Mouse (Mus musculus) lung, adult 18-20 months (tissue): Measurements from ENCODE around the gene Camp.
"Not testable (repeated sequence)": the region's sequence is repeated elsewhere in the genome, so short reads cannot be mapped to it uniquely, and the experiment has no call there.

Experiments
- DNase-seq, 2 experiments: peaks; one replicate each; pipeline ENCODE4 v3.0.0; 2022; ENCODE audit warnings: mixed read lengths in 2 of 2

Camp gene

DNA sequence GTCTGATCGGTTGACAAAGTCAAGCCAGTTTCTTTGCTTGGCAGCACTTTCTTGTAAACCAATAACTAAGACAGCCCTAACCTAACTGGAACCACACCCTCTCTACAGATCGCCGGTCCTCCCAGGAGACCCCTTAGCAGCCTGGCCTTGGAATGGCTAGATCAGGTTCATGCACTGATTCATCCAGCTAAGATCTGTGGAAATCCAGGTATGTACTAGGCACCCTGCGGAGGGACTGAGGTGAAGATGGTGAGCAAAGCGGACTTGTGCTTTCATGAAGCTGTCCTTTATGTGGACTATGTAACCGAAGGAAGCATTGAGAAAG lies 16.4 kb downstream of the Camp start:
- DNase-seq, result peak in 1 of 2 experiments; percentile 3

DNA sequence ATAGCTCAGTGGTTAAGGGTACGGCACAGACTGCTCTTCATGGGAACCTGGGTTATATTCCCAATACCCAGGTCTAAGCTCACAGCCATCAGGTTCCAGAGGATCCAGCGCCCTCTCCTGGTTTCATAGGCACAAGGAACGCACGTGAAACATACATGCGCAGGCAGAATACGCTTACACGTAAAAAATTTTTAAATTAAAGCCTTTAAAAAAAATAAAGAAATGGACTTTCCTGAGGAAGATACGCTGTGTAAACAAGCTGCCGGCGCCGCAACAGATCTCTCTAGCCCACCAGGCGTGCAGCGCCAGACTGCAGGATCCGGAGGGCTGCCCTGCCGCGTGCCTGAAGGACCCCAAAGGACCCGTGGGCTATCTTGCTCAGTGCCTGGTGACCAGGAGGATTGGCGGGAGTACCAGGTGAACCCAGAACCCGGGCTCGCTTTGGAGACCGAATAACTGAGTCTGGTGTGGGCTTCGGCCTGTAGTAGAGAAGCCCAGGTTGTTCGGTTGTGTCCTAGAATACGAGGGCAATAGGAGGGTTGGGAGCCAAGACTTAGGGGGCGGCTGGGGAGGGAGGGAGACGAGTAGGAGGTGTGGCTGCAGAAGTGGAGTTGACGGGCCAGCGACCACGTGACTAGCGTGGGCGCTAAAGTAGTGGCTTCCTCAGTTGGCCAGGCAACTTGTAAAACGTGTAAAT lies 16.9 kb downstream of the Camp start, which contains the start of gene Nme6:
Gene Nme6, plus strand, starts transcription at position 359 of the 697 bp plus-strand sequence.
- DNase-seq, result peak; percentile 80 to 84

DNA sequence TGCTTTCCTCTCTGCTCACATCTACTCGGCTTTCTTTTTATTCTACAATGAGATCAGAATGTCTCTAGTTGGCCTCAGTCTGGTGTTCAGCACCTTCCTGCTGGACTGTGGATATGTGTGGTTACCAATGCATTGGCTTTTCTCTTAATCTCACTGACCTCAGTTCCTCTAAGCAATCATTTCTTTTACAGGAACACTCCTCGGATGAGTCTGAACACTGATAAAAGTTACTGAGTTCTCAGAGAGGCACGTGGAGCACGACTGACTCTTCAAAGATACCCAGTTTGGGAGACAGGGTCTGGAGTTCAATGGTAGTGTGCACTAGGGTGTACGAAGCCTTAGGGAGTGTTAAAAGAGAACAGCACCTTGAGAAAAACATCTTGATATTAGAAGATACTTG lies 23.2 kb downstream of the Camp start:
- no peak for DNase-seq

DNA sequence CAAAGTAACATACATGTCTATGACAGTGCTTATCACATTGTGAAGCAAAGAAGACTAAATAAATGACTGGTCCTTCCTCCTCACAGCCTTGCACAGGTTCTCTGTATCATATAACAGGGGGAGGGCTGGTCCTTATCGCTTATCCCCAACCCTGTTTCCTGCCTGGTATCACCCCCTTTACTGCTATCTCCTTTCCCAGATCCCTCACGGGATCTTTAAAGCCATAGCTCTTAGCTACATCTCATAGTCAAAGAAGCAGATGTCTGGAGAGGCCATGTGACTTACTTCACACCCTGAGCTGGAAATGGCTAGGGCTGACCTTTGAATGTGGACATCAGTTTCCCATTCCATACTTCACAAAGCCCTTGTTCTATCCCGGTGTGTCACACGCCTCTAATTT lies 23.7 kb downstream of the Camp start:
- no peak for DNase-seq

DNA sequence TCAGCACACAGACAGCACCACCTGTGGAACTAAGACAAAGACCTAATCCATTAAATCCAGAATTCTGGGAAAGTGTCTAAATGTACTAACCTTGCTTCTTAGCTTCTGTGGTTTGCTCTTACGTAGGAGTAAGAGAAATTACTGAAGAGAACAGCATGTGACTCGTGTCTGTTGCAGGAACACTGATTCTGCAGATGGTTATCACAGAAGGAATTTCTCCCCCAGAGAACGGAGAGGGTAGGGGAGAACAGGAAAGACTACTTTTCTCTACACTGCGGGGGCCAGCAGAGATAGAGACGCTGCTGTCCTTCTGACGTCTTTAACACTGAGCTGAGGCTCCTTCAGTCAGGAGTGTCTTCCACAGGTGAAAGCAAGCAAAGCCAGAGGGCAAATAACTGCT lies 33.1 kb downstream of the Camp start:
- no peak for DNase-seq

DNA sequence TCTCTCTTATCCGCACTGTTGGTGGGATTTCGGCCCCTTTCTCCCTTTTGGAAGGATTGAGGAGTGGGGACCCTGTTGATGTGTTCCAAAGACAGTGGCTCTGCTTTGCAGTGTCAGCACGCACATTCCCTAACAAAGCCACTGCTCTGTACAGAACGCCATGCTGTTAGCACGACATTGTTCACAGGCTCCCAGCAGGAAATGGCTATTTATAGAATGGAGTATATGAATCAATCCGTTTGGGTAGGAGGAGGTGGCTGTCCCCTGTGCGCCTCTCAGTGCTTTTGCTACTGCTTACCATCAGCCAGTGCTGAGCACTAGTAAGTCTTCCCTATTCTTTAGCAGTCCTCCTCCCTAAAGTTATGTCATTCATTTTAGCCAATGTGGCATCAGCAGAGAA lies 36.0 kb downstream of the Camp start:
- no peak for DNase-seq

DNA sequence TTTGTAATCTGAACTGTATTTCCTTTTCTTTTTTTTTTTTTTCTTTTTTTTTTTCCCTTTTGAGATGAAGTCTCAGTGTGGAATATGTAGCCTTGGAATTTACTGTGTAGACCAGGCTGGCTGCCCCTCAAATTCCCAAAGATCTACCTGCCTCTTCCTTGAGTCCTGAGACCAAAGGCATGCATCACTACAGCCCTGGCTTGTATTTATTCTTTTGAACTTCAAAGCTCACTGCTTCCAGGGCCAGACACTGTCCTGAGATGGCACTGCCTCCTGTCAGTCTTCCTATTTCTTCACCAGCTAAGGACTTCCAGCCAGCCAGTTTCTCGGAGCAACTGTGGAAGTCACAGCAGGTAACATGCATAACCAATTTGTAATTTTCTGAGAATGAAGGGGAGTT lies 37.4 kb downstream of the Camp start, which contains the start of gene Spink8:
Gene Spink8, plus strand, starts transcription at position 301 of the 400 bp plus-strand sequence.
- DNase-seq, result no peak

DNA sequence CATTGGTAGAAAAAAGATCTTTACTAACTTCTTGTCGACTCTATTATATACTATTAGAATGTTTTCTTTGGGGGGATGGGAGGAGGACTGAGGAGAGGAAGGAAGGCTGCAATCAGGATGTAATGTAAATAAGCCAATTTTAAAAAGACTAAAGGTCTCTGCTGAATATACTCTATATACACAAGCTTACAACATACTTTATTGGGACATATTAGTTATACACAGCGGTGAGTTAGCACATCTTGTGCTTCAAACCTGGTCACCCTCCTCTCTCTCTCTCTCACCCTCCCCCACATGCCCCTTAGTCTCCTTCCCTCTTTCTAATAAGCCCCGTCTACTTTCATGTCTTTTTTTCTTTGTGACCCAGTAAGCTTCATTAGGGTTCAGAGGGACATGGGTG lies 41.5 kb downstream of the Camp start:
- no peak for DNase-seq

DNA sequence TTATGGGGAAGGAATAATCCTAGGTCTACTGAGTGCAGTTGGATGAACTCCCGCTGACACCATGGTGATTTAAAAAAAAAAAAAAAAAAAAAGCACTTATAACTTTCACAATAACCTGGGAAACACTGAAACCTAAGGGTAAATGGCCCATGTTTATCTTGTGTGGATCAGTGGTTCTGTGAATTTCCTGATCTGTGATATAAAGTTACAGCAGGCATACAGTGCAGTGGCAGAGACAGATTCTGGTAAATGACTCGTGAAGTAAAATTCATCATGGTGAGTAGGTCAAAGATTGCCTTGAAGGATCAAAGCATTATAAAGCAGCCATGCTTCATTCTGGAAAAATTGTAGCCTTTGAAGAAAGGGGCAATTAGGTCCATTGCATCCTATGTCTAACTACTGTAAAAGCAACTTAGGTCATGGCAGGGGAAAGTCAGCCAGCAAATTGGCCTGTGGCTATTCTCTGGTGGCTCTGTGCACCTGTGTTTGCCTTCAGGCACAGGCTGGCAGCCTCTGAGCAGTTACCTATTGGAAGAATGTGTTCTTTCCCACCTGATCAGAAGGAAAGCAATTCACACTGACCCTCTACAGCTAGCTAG lies 42.6 kb downstream of the Camp start:
- no peak for DNase-seq

DNA sequence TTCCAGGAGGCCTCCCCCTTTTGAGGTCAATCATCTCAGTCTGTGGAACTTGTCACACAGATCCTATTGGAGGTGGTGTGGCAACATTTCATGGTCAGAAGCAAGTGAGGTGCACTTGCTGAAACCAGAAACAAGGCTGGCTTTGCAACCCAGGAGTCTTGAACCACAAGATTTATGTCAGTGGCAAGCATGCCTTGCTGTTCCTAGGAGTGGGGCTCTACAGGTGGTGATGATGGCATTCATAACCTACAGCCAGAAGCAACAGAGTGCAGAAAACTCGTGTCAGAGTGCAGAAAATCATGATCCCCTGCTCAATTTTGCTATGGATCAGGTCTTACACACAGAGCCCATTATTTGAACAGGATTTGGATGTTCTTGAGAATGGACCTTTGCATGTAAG lies 43.2 kb downstream of the Camp start:
- no peak for DNase-seq

DNA sequence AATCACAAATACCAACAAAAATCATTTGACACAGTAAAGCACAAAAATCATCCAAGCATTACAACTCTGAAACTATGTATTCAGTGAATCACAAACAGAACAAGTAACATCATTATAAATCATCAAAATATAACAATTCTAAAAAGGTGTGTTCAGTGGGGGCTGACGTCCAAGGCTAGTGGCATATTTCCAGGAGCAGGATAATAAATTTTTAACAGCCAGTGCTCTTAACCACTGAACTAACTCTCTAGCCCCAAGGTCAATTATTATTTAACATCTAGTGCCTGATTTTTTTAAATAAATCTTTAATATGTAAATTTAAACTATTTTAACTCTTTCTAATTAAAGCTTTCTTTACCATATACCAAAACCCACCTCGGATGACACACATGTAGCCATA lies 43.8 kb downstream of the Camp start:
- DNase-seq, result not testable (repeated sequence)

DNA sequence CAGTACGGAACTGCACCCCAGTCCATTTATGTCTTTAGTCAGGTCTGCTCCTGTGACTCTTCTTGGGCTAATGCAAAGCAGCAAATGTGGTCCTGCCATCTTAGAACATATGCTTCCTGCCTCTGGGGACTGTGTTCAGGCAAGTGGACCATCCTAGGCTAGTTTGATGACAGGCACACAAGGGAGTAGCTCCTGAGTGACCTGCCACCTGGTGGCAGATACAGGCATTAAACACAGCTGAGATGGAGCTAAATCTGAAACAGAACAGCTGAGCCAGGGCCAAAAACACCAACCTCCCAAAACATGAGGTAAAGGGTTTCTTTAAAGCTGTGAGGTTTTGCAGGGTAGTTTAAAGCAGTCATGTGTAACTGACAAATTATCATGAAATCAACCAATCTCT lies 51.4 kb downstream of the Camp start:
- DNase-seq, result peak in 1 of 2 experiments; percentile 11
